Mouse (Mus musculus) heart, embryonic 14.5 days (tissue): ENCODE results near the gene Rnf208. TPM values are rescaled to one million over a fixed set of nuclear protein-coding genes. Genes with fewer than 3 reads are reported as not detected.
A peak's percentile ranks its signal among the peaks of the same experiment; 100 is the strongest.

Source experiments
- ATAC-seq: fragments of 200-750 bp; cut with Nextera tagmentation; 2 replicates; pipeline ENCODE4 v1.8.0; 2017; ENCODE audit warnings: low read depth, moderate TSS enrichment; ENCODE audit not compliant: insufficient number of reproducible peaks, insufficient read depth, low FRiP score
- H3K27ac ChIP-seq, 2 experiments: fragments of 200-500 bp in 1 of 2; fragments of 300-500 bp in 1 of 2; sonication (generic) in 1 of 2; replicated peaks in 1 of 2; 2 replicates each; pipeline ENCODE4 v1.5.1; 2012 to 2014; ENCODE audit warnings: low read depth in 2 of 2, low read length in 2 of 2, control low read depth in 1 of 2, mild to moderate bottlenecking in 1 of 2, mixed read lengths in 1 of 2; ENCODE audit not compliant: control insufficient read depth in 1 of 2, insufficient read depth in 1 of 2
- H3K27me3 ChIP-seq: fragments of 300-500 bp; sonication (generic); 2 replicates; pipeline ENCODE4 v1.6.1; 2014; ENCODE audit warnings: mild to moderate bottlenecking, low read length, control low read depth; ENCODE audit not compliant: control insufficient read depth, insufficient read depth
- H3K36me3 ChIP-seq: fragments of 300-500 bp; sonication (generic); 2 replicates; pipeline ENCODE4 v1.6.1; 2014; ENCODE audit warnings: mild to moderate bottlenecking, control low read depth, low read length, mixed read lengths; ENCODE audit not compliant: control insufficient read depth, insufficient read depth
- H3K4me1 ChIP-seq, 2 experiments: fragments of 200-500 bp in 1 of 2; fragments of 300-500 bp in 1 of 2; sonication (generic) in 1 of 2; 2 replicates each; pipeline ENCODE4 v1.6.1; 2012 to 2014; ENCODE audit warnings: low read length in 2 of 2, control low read depth in 1 of 2, mixed read lengths in 1 of 2; ENCODE audit not compliant: control insufficient read depth in 2 of 2, insufficient read depth in 2 of 2
- H3K4me2 ChIP-seq: fragments of 300-500 bp; sonication (generic); 2 replicates; pipeline ENCODE4 v1.6.1; 2014; ENCODE audit warnings: mild to moderate bottlenecking, low read length
- H3K4me3 ChIP-seq, 2 experiments: fragments of 200-500 bp in 1 of 2; fragments of 300-500 bp in 1 of 2; sonication (generic) in 1 of 2; 2 replicates each; pipeline ENCODE4 v1.5.1; 2012 to 2014; ENCODE audit warnings: low read length in 2 of 2, mild to moderate bottlenecking in 2 of 2, control low read depth in 1 of 2, low read depth in 1 of 2, moderate library complexity in 1 of 2; ENCODE audit not compliant: control insufficient read depth in 1 of 2, insufficient read depth in 1 of 2
- H3K9ac ChIP-seq: fragments of 300-500 bp; sonication (generic); 2 replicates; pipeline ENCODE4 v1.6.1; 2014; ENCODE audit warnings: mild to moderate bottlenecking, low read length
- H3K9me3 ChIP-seq: fragments of 300-500 bp; sonication (generic); 2 replicates; pipeline ENCODE4 v1.6.1; 2016; ENCODE audit warnings: low read length, control low read depth; ENCODE audit not compliant: control insufficient read depth
- WGBS: fragments of 180-500 bp; shearing (Covaris S2); extraction: QIAGEN DNeasy Blood & Tissue Kit; methylation state at CpG from one replicate; pipeline ENCODE4 v1.1.7; 2014; 5-methylcytosine and 5-hydroxymethylcytosine counted together
- polyA plus RNA-seq: library from polyadenylated mRNA; unstranded; fragments of >200 nt; fragmentation: Nextera tagmentation; extraction: Ambion mirVana; gene quantifications from 2 replicates; pipeline ENCODE4 v1.2.1, GENCODE M21; 2014

Rnf208 gene
- polyA plus RNA-seq, 1 experiment from 2014 or later = 8.0 TPM

- 45% methylated on average over 7 of the region's 7 CpGs for WGBS
Observed at GRCm38 (mm10) chr2:25286837-25287636, 45.0 kb downstream of the Rnf208 start.

GRCm38 (mm10) chr2:25287927-25288649, 46.0 kb downstream of the Rnf208 start, which contains the start of gene Tmem210:
Tmem210 (plus strand) TSS chr2:25288145.
- no peaks in the 10 kb centered on the region for H3K9me3 ChIP-seq
- peaks cover 0 to 16% of the 10 kb centered on the region in 2 experiments; a peak in 3 of 4 replicates for H3K4me1 ChIP-seq
- no peak within 1 kb of the TSS for H3K9ac ChIP-seq
- H3K4me2 ChIP-seq = no peak within 1 kb of the TSS
- H3K4me3 ChIP-seq = no peak within 1 kb of the TSS
- no peak for ATAC-seq
- H3K36me3 ChIP-seq = peaks cover 34% of the 10 kb centered on the region
- 79% methylated on average over 6 of the region's 6 CpGs for WGBS
- H3K27me3 ChIP-seq = peaks cover 54% of the 10 kb centered on the region
- H3K27ac ChIP-seq = no peak within 1 kb of the TSS

More at GRCm38 (mm10) chr2:25286837-25287636, 45.0 kb downstream of the Rnf208 start:
- Histone ChIP-seq H3K4me1 (peaks cover 0 to 10% of the 10 kb centered on the region in 2 experiments; a peak in 2 of 4 replicates), H3K27me3 (peaks cover 43% of the 10 kb centered on the region), H3K4me2 (no peak overlapping the region), H3K9ac (no peak overlapping the region), H3K36me3 (peaks cover 45% of the 10 kb centered on the region), H3K4me3 (no peak overlapping the region), H3K9me3 (no peaks in the 10 kb centered on the region), H3K27ac (0 out of 4 replicates have a peak overlapping the region, but pooled peaks of 1 of the 2 experiments have one; percentile 12)
- peak; percentile 23; the same call in 1 of the 2 replicates for ATAC-seq

GRCm38 (mm10) chr2:25288734-25289345, 46.8 kb downstream of the Rnf208 start:
- peaks cover 61% of the 10 kb centered on the region for H3K27me3 ChIP-seq
- H3K4me2 ChIP-seq = no peak overlapping the region
- H3K9me3 ChIP-seq = no peaks in the 10 kb centered on the region
- 75% methylated on average over 7 of the region's 7 CpGs for WGBS
- H3K4me1 ChIP-seq = peaks cover 0 to 16% of the 10 kb centered on the region in 2 experiments; a peak in 3 of 4 replicates
- H3K36me3 ChIP-seq = peaks cover 27% of the 10 kb centered on the region
- ATAC-seq = no peak
- H3K4me3 ChIP-seq = no peak overlapping the region
- no peak overlapping the region for H3K27ac ChIP-seq
- no peak overlapping the region for H3K9ac ChIP-seq

GRCm38 (mm10) chr2:25289651-25290050, 47.6 kb downstream of the Rnf208 start, which contains the start of gene Lrrc26:
Lrrc26 (plus strand) TSS chr2:25289915.
- ATAC-seq = no peak
- peaks cover 0 to 16% of the 10 kb centered on the region in 2 experiments; a peak in 3 of 4 replicates for H3K4me1 ChIP-seq
- peaks cover 19% of the 10 kb centered on the region for H3K36me3 ChIP-seq
- no peaks in the 10 kb centered on the region for H3K9me3 ChIP-seq
- 7% methylated on average over 11 of the region's 11 CpGs for WGBS
- no peak within 1 kb of the TSS for H3K9ac ChIP-seq
- H3K4me3 ChIP-seq = peak within 1 kb of the TSS; percentile 14 to 19; a peak in 3 of 4 replicates
- peak within 1 kb of the TSS; percentile 47 for H3K4me2 ChIP-seq
- H3K27ac ChIP-seq = no peak within 1 kb of the TSS
- H3K27me3 ChIP-seq = peaks cover 69% of the 10 kb centered on the region

GRCm38 (mm10) chr2:25290101-25290815, 48.2 kb downstream of the Rnf208 start:
- H3K27me3 ChIP-seq = peaks cover 74% of the 10 kb centered on the region
- H3K9ac ChIP-seq = no peak overlapping the region
- no peaks in the 10 kb centered on the region for H3K9me3 ChIP-seq

GRCm38 (mm10) chr2:25290816-25291130, 48.7 kb downstream of the Rnf208 start:
- H3K4me2 ChIP-seq = peak overlapping the region; percentile 47
- peaks cover 8% of the 10 kb centered on the region for H3K36me3 ChIP-seq
- peaks cover 0 to 16% of the 10 kb centered on the region in 2 experiments; a peak in 3 of 4 replicates for H3K4me1 ChIP-seq
- peak overlapping the region in 1 of 2 experiments; percentile 19; a peak in 1 of 4 replicates for H3K4me3 ChIP-seq
- H3K27ac ChIP-seq = no peak overlapping the region
- peaks cover 79% of the 10 kb centered on the region for H3K27me3 ChIP-seq
- H3K9ac ChIP-seq = no peak overlapping the region
- WGBS = 2% methylated on average over 18 of the region's 18 CpGs
- ATAC-seq = no peak
- no peaks in the 10 kb centered on the region for H3K9me3 ChIP-seq

More at GRCm38 (mm10) chr2:25290101-25290815, 48.2 kb downstream of the Rnf208 start:
- WGBS = 2% methylated on average over 54 of the region's 54 CpGs
- peak overlapping the region; percentile 47 for H3K4me2 ChIP-seq
- H3K4me3 ChIP-seq = peak overlapping the region; percentile 14 to 19; a peak in 3 of 4 replicates
- H3K27ac ChIP-seq = no peak overlapping the region
- peaks cover 13% of the 10 kb centered on the region for H3K36me3 ChIP-seq
- peaks cover 0 to 16% of the 10 kb centered on the region in 2 experiments; a peak in 3 of 4 replicates for H3K4me1 ChIP-seq
- ATAC-seq = no peak
